Mouse (Mus musculus) CH12.LX (cell line): ENCODE results near the gene Znhit1. TPM values are rescaled to one million over a fixed set of nuclear protein-coding genes. Genes with fewer than 3 reads are reported as not detected.

Experiments
- DNase-seq: peaks from one replicate; pipeline ENCODE4 v3.0.0-alpha.2; 2013; ENCODE audit errors: extremely low read depth
- H3K27ac ChIP-seq: 2 replicates; pipeline ENCODE4 v1.5.1; 2012; ENCODE audit warnings: low read depth, mild to moderate bottlenecking, control low read depth, moderate library complexity; ENCODE audit not compliant: insufficient read depth
- H3K27me3 ChIP-seq: replicated peaks from 2 replicates; pipeline ENCODE3; 2012; ENCODE audit warnings: inconsistent platforms
- H3K36me3 ChIP-seq, 2 experiments: replicated peaks in 1 of 2; 2 replicates each; pipeline versions ENCODE3 to v1.6.1; 2012; ENCODE audit warnings: inconsistent platforms in 1 of 2, low read length in 1 of 2, mild to moderate bottlenecking in 1 of 2, mixed read lengths in 1 of 2, moderate library complexity in 1 of 2; ENCODE audit not compliant: control insufficient read depth in 1 of 2, insufficient read depth in 1 of 2
- H3K4me1 ChIP-seq, 2 experiments: 2 replicates each; pipeline ENCODE4 v1.6.1; 2012; ENCODE audit warnings: inconsistent platforms in 1 of 2, moderate library complexity in 1 of 2; ENCODE audit not compliant: insufficient read depth in 2 of 2, control insufficient read depth in 1 of 2
- H3K4me2 ChIP-seq: 2 replicates; pipeline ENCODE4 v1.6.1; 2012; ENCODE audit warnings: low read depth, mild to moderate bottlenecking, control low read depth; ENCODE audit not compliant: poor library complexity, insufficient read depth, severe bottlenecking
- H3K4me3 ChIP-seq, 3 experiments: fragments of 150-350 bp in 1 of 3; sonication (generic) in 1 of 3; replicated peaks in 1 of 3; 2 replicates each; pipeline versions ENCODE3 to v1.5.1; 2011 to 2012; ENCODE audit warnings: low read depth in 2 of 3, low read length in 2 of 3, mild to moderate bottlenecking in 2 of 3, moderate library complexity in 2 of 3, control low read depth in 1 of 3, improper control_type of control experiment in 1 of 3, inconsistent platforms in 1 of 3, mixed read lengths in 1 of 3; ENCODE audit not compliant: poor library complexity in 1 of 3
- H3K79me2 ChIP-seq: replicated peaks from 2 replicates; pipeline ENCODE4 v1.6.1; 2012; ENCODE audit warnings: mild to moderate bottlenecking, moderate library complexity; ENCODE audit not compliant: control insufficient read depth, poor library complexity, insufficient read depth, severe bottlenecking; ENCODE audit errors: extremely low read depth
- H3K9ac ChIP-seq: 2 replicates; pipeline ENCODE4 v1.6.1; 2012; ENCODE audit warnings: low read depth, mild to moderate bottlenecking, control low read depth, moderate library complexity; ENCODE audit not compliant: insufficient read depth
- H3K9me3 ChIP-seq: replicated peaks from 2 replicates; pipeline ENCODE3; 2012; ENCODE audit warnings: low read length, inconsistent platforms, mixed read lengths
- BHLHE40 ChIP-seq: IDR thresholded peaks from 2 replicates; pipeline ENCODE4 v1.6.1; 2011; ENCODE audit warnings: mild to moderate bottlenecking, low read depth, low read length, improper control_type of control experiment
- CHD2 ChIP-seq: IDR thresholded peaks from 2 replicates; pipeline ENCODE4 v1.6.1; 2011; ENCODE audit warnings: low read length, improper control_type of control experiment
- CTCF ChIP-seq, 2 experiments: IDR thresholded peaks in 1 of 2; conservative IDR thresholded peaks in 1 of 2; 2 replicates each; pipeline ENCODE4 v1.5.1; 2011 to 2012; ENCODE audit warnings: low read depth in 2 of 2, low read length in 2 of 2, improper control_type of control experiment in 1 of 2, inconsistent platforms in 1 of 2, mild to moderate bottlenecking in 1 of 2, moderate library complexity in 1 of 2
- E2F4 ChIP-seq: IDR thresholded peaks from 2 replicates; pipeline ENCODE4 v1.6.1; 2011; ENCODE audit warnings: low read depth, low read length, improper control_type of control experiment; ENCODE audit not compliant: insufficient replicate concordance
- IRF4 ChIP-seq: IDR thresholded peaks from 2 replicates; pipeline ENCODE4 v1.6.1; 2014; ENCODE audit warnings: low read depth, mild to moderate bottlenecking, inconsistent platforms, low read length, improper control_type of control experiment
- JUND ChIP-seq: conservative IDR thresholded peaks from 2 replicates; pipeline ENCODE4 v1.6.1; 2011; ENCODE audit warnings: low read depth, low read length, improper control_type of control experiment
- KAT2A ChIP-seq: IDR thresholded peaks from 2 replicates; pipeline ENCODE4 v1.6.1; 2012; ENCODE audit warnings: low read length, improper control_type of control experiment, inconsistent platforms; ENCODE audit not compliant: insufficient replicate concordance
- MAX ChIP-seq: IDR thresholded peaks from 2 replicates; pipeline ENCODE4 v1.6.1; 2011; ENCODE audit warnings: low read length, improper control_type of control experiment
- MAZ ChIP-seq: IDR thresholded peaks from 2 replicates; pipeline ENCODE4 v1.6.1; 2012; ENCODE audit warnings: low read depth, mild to moderate bottlenecking, inconsistent platforms, low read length, improper control_type of control experiment, moderate library complexity
- MEF2A ChIP-seq: IDR thresholded peaks from 2 replicates; pipeline ENCODE4 v1.6.1; 2014; ENCODE audit warnings: low read depth, mild to moderate bottlenecking, inconsistent platforms, low read length, improper control_type of control experiment, borderline replicate concordance
- MXI1 ChIP-seq: IDR thresholded peaks from 2 replicates; pipeline ENCODE4 v1.6.1; 2011; ENCODE audit warnings: mild to moderate bottlenecking, low read depth, low read length, improper control_type of control experiment
- MYC ChIP-seq: IDR thresholded peaks from 2 replicates; pipeline ENCODE4 v1.6.1; 2011; ENCODE audit warnings: low read depth, mild to moderate bottlenecking, improper control_type of control experiment, low read length
- NRF1 ChIP-seq: IDR thresholded peaks from 2 replicates; pipeline ENCODE4 v1.6.1; 2014; ENCODE audit warnings: low read depth, mild to moderate bottlenecking, inconsistent platforms, low read length, improper control_type of control experiment, moderate library complexity
- POLR2A ChIP-seq: IDR thresholded peaks from 2 replicates; pipeline ENCODE4 v1.6.1; 2011; ENCODE audit warnings: low read depth, mild to moderate bottlenecking, improper control_type of control experiment, low read length
- POLR2AphosphoS2 ChIP-seq: IDR thresholded peaks from 2 replicates; pipeline ENCODE4 v1.6.1; 2011; ENCODE audit warnings: low read depth, low read length, improper control_type of control experiment
- RAD21 ChIP-seq: IDR thresholded peaks from 2 replicates; pipeline ENCODE4 v1.6.1; 2011; ENCODE audit warnings: low read depth, mild to moderate bottlenecking, low read length, improper control_type of control experiment, moderate library complexity
- RCOR1 ChIP-seq: conservative IDR thresholded peaks from 2 replicates; pipeline ENCODE4 v1.6.1; 2012; ENCODE audit warnings: low read depth, mild to moderate bottlenecking, inconsistent platforms, low read length, improper control_type of control experiment
- SIN3A ChIP-seq: IDR thresholded peaks from 2 replicates; pipeline ENCODE4 v1.6.1; 2012; ENCODE audit warnings: low read length, improper control_type of control experiment, inconsistent platforms
- SMC3 ChIP-seq: IDR thresholded peaks from 2 replicates; pipeline ENCODE4 v1.6.1; 2011; ENCODE audit warnings: low read depth, low read length, improper control_type of control experiment
- TBP ChIP-seq: conservative IDR thresholded peaks from 2 replicates; pipeline ENCODE4 v1.6.1; 2011; ENCODE audit warnings: low read depth, low read length, improper control_type of control experiment
- TCF12 ChIP-seq: IDR thresholded peaks from 2 replicates; pipeline ENCODE4 v1.6.1; 2014; ENCODE audit warnings: low read depth, mild to moderate bottlenecking, inconsistent platforms, low read length, improper control_type of control experiment
- UBTF ChIP-seq: IDR thresholded peaks from 2 replicates; pipeline ENCODE4 v1.6.1; 2012; ENCODE audit warnings: low read depth, mild to moderate bottlenecking, inconsistent platforms, low read length, improper control_type of control experiment, moderate library complexity
- USF1 ChIP-seq: IDR thresholded peaks from 2 replicates; pipeline ENCODE4 v1.6.1; 2014; ENCODE audit warnings: low read depth, mild to moderate bottlenecking, inconsistent platforms, low read length, improper control_type of control experiment
- ZMIZ1 ChIP-seq: IDR thresholded peaks from 2 replicates; pipeline ENCODE4 v1.6.1; 2012; ENCODE audit warnings: low read depth, mild to moderate bottlenecking, inconsistent platforms, low read length, improper control_type of control experiment
- dilution Hi-C: fragments of 300-500 bp; cut with MboI; formaldehyde crosslinking; loops from 2 replicates; pipeline ENCODE4 v1.14.3; 2020; ENCODE audit warnings: low sequenced_read_pairs; ENCODE audit not compliant: extremely low pct_unique_long_range_greater_than_20kb, extremely low pct_ligation_motif_present
- in situ Hi-C: fragments of 300-500 bp; cut with MboI; formaldehyde crosslinking; loops from 3 replicates; pipeline ENCODE4 v1.14.3; 2019; ENCODE audit warnings: low sequenced_read_pairs, low pct_ligation_motif_present, low pct_unique_long_range_greater_than_20kb, mixed read lengths
- polyA plus RNA-seq: library from polyadenylated mRNA; unstranded; fragments of >175 nt; gene quantifications from 2 replicates; pipeline ENCODE4 v1.2.1, GENCODE M21; 2012; ENCODE audit warnings: low read depth; ENCODE audit not compliant: insufficient read length
- total RNA-seq, 2 experiments: library from RNA; depleted of rRNA; stranded (reverse); fragments of 300-350 nt in 1 of 2; fragments of >200 nt in 1 of 2; gene quantifications; 2 replicates each; pipeline ENCODE4 v1.2.3; 2012 to 2014

Gene Znhit1
- total and polyA plus RNA-seq, 3 experiments: 39.6 to 99.2 (median 60.1) TPM

DNA sequence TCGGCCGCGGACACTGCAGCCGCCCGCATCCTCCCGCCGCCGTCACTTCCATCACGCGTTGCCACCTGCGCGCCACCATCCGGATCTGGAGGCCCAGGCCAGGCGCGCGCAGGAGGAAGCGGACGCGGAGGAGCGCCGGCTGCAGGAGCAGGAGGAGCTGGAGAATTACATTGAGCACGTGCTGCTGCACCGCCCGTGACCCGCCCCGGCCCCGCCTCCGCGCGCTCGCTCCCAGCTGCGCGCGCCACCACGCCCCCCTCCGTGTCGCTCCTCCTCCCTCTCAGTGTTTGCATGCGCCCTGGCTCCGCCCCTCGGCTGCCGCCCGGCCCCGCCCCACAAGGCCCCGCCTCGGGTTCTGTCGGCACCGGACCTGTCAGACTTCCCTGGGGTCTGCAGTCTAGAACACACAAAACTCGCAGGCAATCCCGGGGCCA is 44.8 kb upstream of the Znhit1 start:
- Histone ChIP-seq H3K27me3 (peaks cover 40% of the 10 kb centered on the region), H3K4me3 (peak overlapping the region in 2 of 3 experiments; percentile 49 to 72), H3K9me3 (peaks cover 16% of the 10 kb centered on the region), H3K9ac (peak overlapping the region; percentile 23; the same call in 1 of the 2 replicates), H3K4me2 (peak overlapping the region; percentile 87), H3K4me1 (peaks cover 10 to 36% of the 10 kb centered on the region in 2 experiments), H3K36me3 (peaks cover 19 to 34% of the 10 kb centered on the region in 2 experiments), H3K27ac (no peak overlapping the region), H3K79me2 (no peaks in the 10 kb centered on the region)
- no peak for TF ChIP-seq ZMIZ1
- peak; percentile 40; the same call in 1 of the 2 replicates for TF ChIP-seq POLR2A
- TF ChIP-seq CHD2: no peak
- no peak for TF ChIP-seq KAT2A
- TF ChIP-seq MAX: peak; percentile 79; the same call in 1 of the 2 replicates
- TF ChIP-seq MEF2A: no peak
- peak; percentile 54; the same call in 1 of the 2 replicates for TF ChIP-seq MYC
- 0 out of 2 replicates have a peak, but pooled peaks have one; percentile 35 for TF ChIP-seq TCF12
- TF ChIP-seq CTCF (conservative IDR thresholded peaks at IDR 0.05 in 1 of 2, IDR thresholded peaks at IDR 0.05 in 1 of 2; ENCODE audit: low read depth in 2 of 2, low read length in 2 of 2): no peak
- TF ChIP-seq MXI1: peak; percentile 80; the same call in 1 of the 2 replicates
- no peak for TF ChIP-seq SIN3A
- TF ChIP-seq IRF4: no peak
- TF ChIP-seq TBP: no peak
- TF ChIP-seq SMC3: no peak
- TF ChIP-seq BHLHE40: peak; percentile 98
- TF ChIP-seq RCOR1: no peak
- TF ChIP-seq E2F4: no peak
- no peak for TF ChIP-seq POLR2AphosphoS2
- no peak for TF ChIP-seq RAD21
- TF ChIP-seq UBTF: no peak
- TF ChIP-seq USF1: peak; percentile 53
- TF ChIP-seq JUND: no peak
- peak; percentile 63 for TF ChIP-seq NRF1
- TF ChIP-seq MAZ: no peak
- peak; percentile 84 for DNase-seq
- in situ Hi-C loops: no loop called here
- dilution Hi-C loops: no loop called here
